Mouse (Mus musculus) induced T-regulatory cell, adult 2 months (primary cell): Measurements from ENCODE around the gene Dtnbp1.

Experiments
- DNase-seq: peaks from one replicate; pipeline ENCODE4 v3.0.0-alpha.2; 2012; ENCODE audit warnings: low read depth

Dtnbp1 gene

DNA sequence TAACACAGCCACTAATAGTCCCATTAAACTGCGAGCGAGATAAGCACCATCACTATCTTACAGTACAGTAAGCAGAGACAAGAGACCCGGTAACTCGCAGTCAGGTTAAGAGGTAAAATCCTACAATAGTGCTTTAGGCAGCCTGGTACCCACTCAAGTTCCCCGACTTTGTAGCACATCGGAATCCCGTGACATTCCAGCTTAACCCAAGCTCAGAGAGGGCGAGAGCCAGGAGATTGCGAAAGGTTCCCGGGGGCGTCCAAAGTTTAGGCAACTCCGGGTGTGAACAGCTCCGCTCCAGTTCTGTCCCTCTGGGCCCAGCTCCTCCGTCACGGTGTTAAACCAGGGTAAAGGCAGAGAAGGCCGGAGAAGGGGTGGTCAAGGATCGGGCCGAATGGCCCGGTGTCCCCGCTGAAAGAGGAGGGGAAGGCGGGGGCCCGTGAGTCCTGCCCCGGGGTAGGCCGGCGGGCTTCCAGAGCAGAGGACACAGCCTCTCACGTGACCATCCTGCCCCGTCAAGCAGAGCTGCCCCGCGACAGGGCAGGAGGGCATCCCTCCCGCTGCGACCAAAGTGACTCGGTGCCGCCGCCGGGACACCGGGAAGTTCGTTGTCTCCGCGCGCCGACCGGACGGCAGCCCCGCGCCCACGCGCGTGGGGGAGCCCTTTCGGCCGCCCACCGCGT lies 578 bp downstream of the Dtnbp1 start:
- DNase-seq: peak; percentile 73

- peak; percentile 76 for DNase-seq
Observed at GRCm38 (mm10) chr13:45000836-45001227, 1.1 kb downstream of the Dtnbp1 start.

- DNase-seq: no peak
Observed at GRCm38 (mm10) chr13:44999211-44999610, 2.7 kb downstream of the Dtnbp1 start.

DNA sequence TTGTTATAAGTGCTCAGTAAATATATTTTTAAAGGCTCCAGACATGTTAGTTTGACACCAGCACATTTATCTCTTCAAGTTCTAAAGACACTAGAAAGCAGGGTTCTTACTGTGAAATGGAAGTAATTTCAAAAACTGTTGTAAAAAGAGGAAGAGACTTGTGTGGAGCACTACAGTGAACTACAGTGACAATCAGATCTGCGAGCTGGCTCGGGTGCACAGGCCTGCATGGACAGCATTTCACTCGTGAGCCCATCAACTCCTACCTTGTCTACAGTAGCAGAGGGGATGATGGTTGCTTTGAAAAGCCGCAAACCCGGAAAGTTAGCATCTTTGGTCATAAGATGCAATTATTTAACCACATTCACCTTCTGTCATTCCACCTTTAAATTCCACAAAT lies 5.6 kb downstream of the Dtnbp1 start:
- DNase-seq: no peak

- DNase-seq: no peak
Observed at GRCm38 (mm10) chr13:44992550-44993205, 9.3 kb downstream of the Dtnbp1 start.

GRCm38 (mm10) chr13:44991936-44992335 lies 10.0 kb downstream of the Dtnbp1 start:
- no peak for DNase-seq

GRCm38 (mm10) chr13:44990073-44990682 lies 11.8 kb downstream of the Dtnbp1 start:
- no peak for DNase-seq

GRCm38 (mm10) chr13:44986352-44986751 lies 15.6 kb downstream of the Dtnbp1 start:
- no peak for DNase-seq

- no peak for DNase-seq
Observed at GRCm38 (mm10) chr13:44985321-44985720, 16.6 kb downstream of the Dtnbp1 start.

DNA sequence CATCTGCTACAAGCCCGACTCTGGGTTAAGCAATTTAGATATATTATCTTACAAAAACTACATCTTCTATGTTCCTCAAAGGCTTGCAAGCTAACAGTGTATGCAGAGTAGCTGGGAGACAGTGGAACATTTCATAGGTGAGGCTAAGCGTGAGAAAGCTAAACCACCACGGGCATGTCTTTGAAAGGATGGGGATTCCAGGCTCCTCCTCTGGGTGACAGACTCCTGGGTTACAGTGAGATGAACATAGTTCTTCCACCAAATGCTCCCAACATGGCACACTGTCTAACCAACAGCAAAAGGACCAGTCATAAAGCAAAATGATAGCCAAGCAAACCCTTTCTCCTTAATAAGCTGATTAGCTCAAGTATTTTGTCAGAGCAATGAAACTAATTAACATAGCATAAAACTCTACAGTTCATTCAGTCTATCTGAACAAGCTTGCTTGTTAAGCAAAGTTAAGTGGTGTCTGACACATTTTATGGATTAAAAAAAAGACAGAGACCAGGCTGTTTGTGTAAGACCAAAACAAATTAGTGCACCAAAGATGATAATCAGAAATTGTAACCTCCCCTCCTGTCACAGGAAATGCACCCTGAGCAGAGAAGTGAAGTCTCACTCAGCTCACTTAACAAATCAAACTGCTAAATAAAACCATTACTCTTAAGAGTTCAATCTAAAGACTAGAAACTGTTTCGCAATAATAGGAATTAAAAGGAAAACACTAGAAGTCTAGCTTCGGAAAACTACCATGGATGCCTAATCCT lies 18.1 kb downstream of the Dtnbp1 start:
- peak; percentile 63 for DNase-seq

DNA sequence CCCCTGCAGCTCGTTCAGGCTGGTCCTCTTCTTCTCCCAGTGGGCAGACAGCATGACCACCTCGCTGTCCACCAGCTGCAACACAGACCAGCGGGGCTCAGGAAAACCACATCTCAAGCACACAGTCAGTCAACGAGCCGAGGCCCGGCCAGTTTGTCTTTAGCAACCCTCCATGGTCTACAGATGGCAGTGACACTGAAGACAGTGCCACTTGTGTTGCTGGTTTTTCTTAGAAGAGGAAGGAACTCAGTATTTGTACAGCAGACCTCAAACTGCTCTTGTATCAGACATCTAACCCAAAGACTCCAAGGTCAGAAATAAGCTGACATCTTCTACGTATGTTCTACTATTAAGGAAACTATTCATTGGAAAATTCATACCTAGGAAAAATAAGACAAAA lies 19.1 kb downstream of the Dtnbp1 start:
- DNase-seq: no peak

DNA sequence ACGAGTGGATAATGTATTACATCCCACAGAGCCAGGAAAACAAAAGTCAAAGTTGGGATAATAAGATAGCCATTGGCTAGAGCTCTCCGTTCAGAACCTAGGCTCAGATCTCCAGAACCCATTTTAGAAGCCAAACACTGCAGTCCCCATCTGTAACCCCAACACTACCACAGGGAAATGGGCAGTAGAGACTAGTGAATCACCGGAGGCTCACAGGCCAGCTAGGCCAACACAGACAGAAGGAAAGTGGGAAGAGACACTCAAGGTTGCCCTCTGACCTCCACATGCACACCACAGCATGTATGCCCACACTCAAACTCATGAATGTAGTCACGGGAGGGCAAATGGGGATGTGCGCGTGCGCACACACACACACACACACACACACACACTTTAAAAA lies 22.5 kb downstream of the Dtnbp1 start:
- DNase-seq: no peak

DNA sequence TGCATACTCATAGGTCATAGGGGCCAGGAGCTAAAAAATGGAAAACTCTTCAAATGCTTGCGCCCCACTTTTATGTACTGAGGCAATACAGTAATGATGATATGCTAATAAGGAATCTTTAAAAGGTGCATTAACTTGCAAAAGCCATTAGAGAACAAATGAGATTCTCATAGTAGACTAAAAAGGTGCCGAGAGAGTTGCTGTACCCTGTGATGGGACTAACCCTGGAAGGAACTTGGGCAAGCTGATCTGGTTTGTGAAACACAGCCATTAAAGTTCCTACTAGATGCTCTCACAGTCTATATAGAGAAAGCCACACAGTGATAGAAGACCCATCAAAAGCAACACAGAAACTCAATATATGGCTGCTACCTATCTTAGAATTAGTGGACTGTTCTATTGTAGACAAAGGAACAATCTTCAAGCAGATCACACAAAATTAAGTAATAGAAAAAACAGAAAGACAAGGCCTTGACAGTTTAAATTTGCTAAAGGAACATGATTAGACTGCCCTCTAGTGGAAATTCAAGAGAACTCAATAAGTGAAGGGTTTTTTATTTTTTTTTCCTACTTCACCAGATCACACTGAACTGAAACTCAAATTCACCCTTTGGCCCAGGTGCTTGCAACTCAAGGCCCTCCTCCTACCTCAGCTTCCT lies 24.3 kb downstream of the Dtnbp1 start:
- peak; percentile 67 for DNase-seq

- no peak for DNase-seq
Observed at GRCm38 (mm10) chr13:44977059-44977458, 24.9 kb downstream of the Dtnbp1 start.

DNA sequence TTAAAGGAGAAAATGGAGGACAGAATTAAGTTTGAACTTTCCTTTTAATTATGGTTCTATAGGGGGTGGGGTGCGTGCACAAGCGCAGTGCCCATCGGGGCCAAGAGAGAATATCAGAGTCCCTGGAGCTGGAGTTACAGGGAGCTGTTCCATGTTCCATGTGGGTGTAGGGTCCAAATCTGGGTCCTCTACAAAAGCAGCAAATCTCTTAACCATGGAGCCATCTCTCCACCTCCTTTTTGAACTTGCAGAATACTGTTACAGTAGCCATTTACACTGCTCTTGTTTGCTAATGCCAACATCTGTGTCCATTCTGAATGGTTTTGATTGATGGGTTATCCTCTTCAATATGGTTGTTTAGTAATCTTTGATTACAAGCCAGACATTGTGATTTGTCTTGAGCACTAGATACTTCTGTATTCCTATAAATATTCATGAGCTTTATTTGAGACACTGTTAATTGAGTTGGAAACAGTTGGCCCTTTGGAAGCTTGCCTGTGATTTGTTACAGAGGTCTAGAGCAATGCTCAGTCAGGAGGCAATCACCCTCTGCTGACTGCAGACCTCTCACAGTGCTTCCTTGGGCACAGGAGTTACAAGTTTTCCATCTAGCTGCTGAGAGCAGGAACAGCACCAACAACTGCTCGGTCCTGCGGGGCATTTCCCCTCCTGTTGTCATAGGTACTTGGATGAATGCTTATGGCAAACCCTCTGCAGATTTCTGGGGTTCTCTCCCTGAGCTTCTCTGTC lies 41.2 kb downstream of the Dtnbp1 start:
- DNase-seq: no peak

DNA sequence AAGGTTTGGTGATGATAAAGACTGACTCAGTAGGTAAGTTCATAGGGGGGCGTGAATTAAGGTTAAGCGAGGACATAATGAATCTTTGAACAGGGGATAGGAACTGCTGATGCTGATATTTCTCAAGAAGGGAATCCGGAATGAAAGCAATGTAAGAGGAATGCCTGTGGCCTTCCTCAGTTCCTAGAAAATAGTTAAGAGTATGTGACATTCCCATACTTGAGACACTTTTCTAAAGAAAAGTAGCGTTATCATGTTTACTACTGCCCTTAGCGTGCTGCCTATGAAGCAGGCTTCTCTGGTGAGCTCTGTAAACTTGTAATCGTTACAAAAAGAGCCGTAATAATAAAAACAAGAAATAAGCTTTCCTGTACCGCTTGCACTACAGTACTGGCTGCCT lies 44.9 kb downstream of the Dtnbp1 start:
- DNase-seq: no peak

DNA sequence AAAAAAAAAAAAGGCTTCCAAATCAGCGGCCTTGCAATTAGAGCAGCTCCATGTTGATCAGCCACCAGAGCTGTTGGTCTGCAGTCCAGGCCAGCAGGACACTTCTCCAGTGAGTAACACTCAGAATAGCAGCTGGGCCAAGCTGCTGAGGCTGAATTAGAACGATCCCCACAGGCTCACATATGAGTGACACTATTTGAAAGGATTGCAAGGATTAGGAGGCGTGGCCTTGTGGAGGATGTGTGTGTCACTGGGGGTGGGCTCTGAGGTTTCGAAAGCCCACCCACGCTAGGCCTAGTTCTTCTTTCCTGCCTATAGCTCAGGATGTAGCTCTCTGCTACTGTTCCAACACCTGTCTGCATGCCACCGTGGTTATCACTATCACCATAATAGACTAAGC lies 46.2 kb downstream of the Dtnbp1 start:
- DNase-seq: no peak

- DNase-seq: no peak
Observed at GRCm38 (mm10) chr13:44954232-44954568, 47.7 kb downstream of the Dtnbp1 start.

DNA sequence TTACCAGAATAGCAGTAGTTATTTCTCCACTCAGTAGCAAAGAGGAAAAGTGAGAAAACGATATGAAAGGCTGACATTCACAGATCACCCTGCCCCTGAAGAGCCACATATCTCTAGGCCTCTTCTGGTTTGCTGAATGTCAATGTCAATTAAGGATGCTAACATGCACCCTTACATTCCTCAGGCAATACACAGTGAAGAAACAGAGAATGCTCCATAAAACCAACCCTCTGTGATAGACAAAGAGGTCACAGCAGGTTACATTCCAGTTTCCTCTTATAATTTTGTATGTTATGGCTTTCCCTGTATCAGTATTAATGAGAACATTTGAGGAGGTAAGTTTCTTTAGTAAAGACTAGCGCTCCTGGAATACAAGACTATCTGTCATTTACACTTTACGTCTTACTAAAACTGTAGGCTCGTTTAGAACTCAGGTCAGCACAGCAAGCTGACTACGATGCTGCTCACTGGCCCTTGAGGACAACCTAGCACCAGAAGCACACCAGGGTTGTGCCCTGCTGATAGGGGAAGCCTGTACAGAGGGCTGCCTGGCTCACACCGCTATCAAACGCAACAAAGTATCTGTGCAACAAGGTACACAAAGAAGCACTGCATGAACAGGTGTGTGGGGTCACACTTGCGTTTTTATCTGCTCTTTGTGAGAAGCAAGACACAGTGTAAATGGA lies 48.3 kb downstream of the Dtnbp1 start:
- no peak for DNase-seq

GRCm38 (mm10) chr13:44952393-44953086 lies 49.4 kb downstream of the Dtnbp1 start:
- DNase-seq: no peak
